ENCODE assay signal across 33 mouse cellular contexts in the genomic region with DNA sequence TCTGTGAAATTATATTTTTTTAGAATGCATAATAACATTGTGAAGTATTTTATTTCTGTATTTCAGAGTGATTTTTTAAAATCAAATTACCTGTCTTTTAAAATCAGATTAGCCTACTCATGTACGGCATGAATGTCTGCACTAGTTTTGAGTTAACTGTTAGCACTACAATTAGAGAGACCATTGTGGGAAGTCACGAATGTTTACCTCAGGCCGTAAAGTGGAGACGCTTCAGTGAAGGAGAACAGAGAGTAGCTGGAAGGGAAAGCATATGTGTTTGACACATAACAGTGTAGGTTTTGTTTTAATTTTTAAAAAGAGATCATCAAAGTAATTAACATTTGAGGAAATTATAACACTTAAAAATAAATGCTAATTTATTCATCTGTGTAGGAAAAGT. TPM values are rescaled to one million over a fixed set of nuclear protein-coding genes. Genes with fewer than 3 reads are reported as not detected.
"Had no signal": no experiment of that assay in that cellular context is flagged by ENCODE, and none has a peak within 500 bp of the region (broad histone marks: within the 10 kb centered on the region; RNA-seq: fewer than 3 reads in every experiment).

No protein-coding gene starts in this region.

- H3K27me3 ChIP-seq: heart, embryonic 12.5 days; heart, embryonic 13.5 days; heart, embryonic 15.5 days; hindbrain, embryonic 12.5 days; hindbrain, embryonic 13.5 days; hindbrain, embryonic 15.5 days; intestine, embryonic 15.5 days had no signal

- H3K36me3 ChIP-seq: heart, embryonic 10.5 days; heart, embryonic 12.5 days; heart, embryonic 13.5 days; heart, embryonic 15.5 days; hindbrain, embryonic 10.5 days; hindbrain, embryonic 12.5 days; hindbrain, embryonic 13.5 days; hindbrain, embryonic 15.5 days; intestine, embryonic 15.5 days had no signal

- DNase-seq: heart, postnatal 10 days; heart, postnatal 14 days; heart, postnatal 36 days; heart, postnatal 4 days; kidney, adult 18-20 months; kidney, adult 8-10 months; kidney, adult 9 months; kidney, postnatal 10 days; kidney, postnatal 14 days; kidney, postnatal 25 days; kidney, postnatal 36 days; kidney, postnatal 4 days; layer of hippocampus, adult 9-11 months; layer of hippocampus, postnatal 36 days had no signal

- ATAC-seq: hindbrain, embryonic 16.5 days; hindbrain, postnatal 0 days; inflammation-experienced regulatory T-cells, adult 6 months; intestine, embryonic 15.5 days; intestine, embryonic 16.5 days; intestine, postnatal 0 days had no signal

- H3K4me2 ChIP-seq: heart, embryonic 11.5 days; heart, embryonic 12.5 days; heart, embryonic 13.5 days; heart, embryonic 15.5 days; hindbrain, embryonic 12.5 days; hindbrain, embryonic 13.5 days; hindbrain, embryonic 14.5 days; hindbrain, embryonic 15.5 days; intestine, embryonic 15.5 days had no signal

- H3K4me1 ChIP-seq: heart, embryonic 10.5 days; heart, embryonic 12.5 days; heart, embryonic 13.5 days; heart, embryonic 15.5 days; hindbrain, embryonic 10.5 days; hindbrain, embryonic 12.5 days; hindbrain, embryonic 13.5 days; hindbrain, embryonic 15.5 days; intestine, embryonic 15.5 days had no signal

- H3K27ac ChIP-seq: heart, embryonic 10.5 days; heart, embryonic 13.5 days; heart, embryonic 15.5 days; hindbrain, embryonic 10.5 days; hindbrain, embryonic 12.5 days; hindbrain, embryonic 13.5 days; hindbrain, embryonic 14.5 days; hindbrain, embryonic 15.5 days; hindbrain, postnatal 0 days; intestine, embryonic 15.5 days; kidney, postnatal 0 days; layer of hippocampus, adult 2 months; left cerebral cortex, adult 2 months had no signal

- H3K4me3 ChIP-seq: heart, embryonic 10.5 days; heart, embryonic 12.5 days; heart, embryonic 13.5 days; heart, embryonic 15.5 days; hindbrain, embryonic 10.5 days; hindbrain, embryonic 12.5 days; hindbrain, embryonic 13.5 days; hindbrain, embryonic 15.5 days; intestine, embryonic 15.5 days; layer of hippocampus, adult 2 months; left cerebral cortex, adult 2 months had no signal

- H3K9me3 ChIP-seq: heart, embryonic 10.5 days; heart, embryonic 12.5 days; heart, embryonic 15.5 days; hindbrain, embryonic 10.5 days; hindbrain, embryonic 12.5 days; hindbrain, embryonic 15.5 days; intestine, embryonic 15.5 days had no signal

- H3K9ac ChIP-seq: heart, embryonic 12.5 days; heart, embryonic 13.5 days; heart, embryonic 15.5 days; hindbrain, embryonic 12.5 days; hindbrain, embryonic 13.5 days; hindbrain, embryonic 14.5 days; hindbrain, embryonic 15.5 days; intestine, embryonic 15.5 days had no signal

RNA-seq across cellular contexts. Expression of a gene that starts 21.1 kb away (rescaled TPM):
- polyA plus RNA-seq: heart, embryonic 10.5 days; heart, embryonic 11.5 days; heart, embryonic 12.5 days; heart, embryonic 13.5 days; hindbrain, embryonic 15.5 days had no signal
